In the genomic region with DNA sequence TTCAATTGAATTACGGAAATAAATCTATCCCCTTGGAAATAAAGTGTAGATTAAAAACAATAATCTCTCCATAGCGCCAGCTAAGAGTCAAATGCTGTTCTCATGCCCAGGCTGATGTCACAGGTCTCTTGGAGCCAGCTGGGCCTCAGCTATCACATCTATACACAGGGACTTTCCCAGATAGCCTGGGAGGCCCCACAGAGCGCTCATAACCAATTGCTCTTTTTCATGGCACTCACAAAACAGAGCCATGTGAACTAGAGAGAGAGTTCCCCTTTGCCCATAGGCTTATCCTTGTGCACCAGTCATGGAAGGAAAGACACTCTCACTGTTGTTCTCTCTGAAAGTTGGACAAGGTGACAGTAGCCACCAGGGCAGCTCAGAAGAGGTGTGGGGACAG, we compare ENCODE assay signal across 18 mouse cellular contexts.
"Had no signal": no experiment of that assay in that cellular context is flagged by ENCODE, and none has a peak within 500 bp of the region (broad histone marks: within the 10 kb centered on the region; RNA-seq: fewer than 3 reads in every experiment).

No protein-coding gene starts in this region.

- H3K9me3 ChIP-seq: lung, embryonic 15.5 days; megakaryocyte, embryonic 14.5 days; midbrain, embryonic 13.5 days; midbrain, embryonic 15.5 days; neural tube, embryonic 12.5 days had no signal

- H3K36me3 ChIP-seq: lung, embryonic 15.5 days; midbrain, embryonic 13.5 days; midbrain, embryonic 15.5 days; neural tube, embryonic 12.5 days had no signal

- DNase-seq: lung, adult 2 months; lung, postnatal 14 days; lung, postnatal 36 days; retina, postnatal 1 day; right cerebral cortex, adult 18-20 months; right cerebral cortex, postnatal 25 days; right cerebral cortex, postnatal 4 days; spleen, adult 18-20 months; thymus, adult 18-20 months; thymus, postnatal 14 days; thymus, postnatal 36 days had no signal

- H3K27ac ChIP-seq: lung, embryonic 15.5 days; macrophage; midbrain, embryonic 13.5 days; midbrain, embryonic 15.5 days; neural tube, embryonic 12.5 days had no signal

- H3K9ac ChIP-seq: lung, embryonic 15.5 days; midbrain, embryonic 13.5 days; midbrain, embryonic 15.5 days; neural tube, embryonic 12.5 days had no signal

- H3K4me3 ChIP-seq: lung, embryonic 15.5 days; megakaryocyte, embryonic 14.5 days; midbrain, embryonic 13.5 days; midbrain, embryonic 15.5 days; neural tube, embryonic 12.5 days had no signal

- H3K4me2 ChIP-seq: lung, embryonic 15.5 days; midbrain, embryonic 11.5 days; midbrain, embryonic 13.5 days; midbrain, embryonic 15.5 days; neural tube, embryonic 12.5 days had no signal

- H3K4me1 ChIP-seq: lung, embryonic 15.5 days; midbrain, embryonic 15.5 days; neural tube, embryonic 12.5 days had no signal

- H3K27me3 ChIP-seq: lung, embryonic 15.5 days; megakaryocyte, embryonic 14.5 days; midbrain, embryonic 13.5 days; midbrain, embryonic 15.5 days; neural tube, embryonic 12.5 days had no signal
